Mouse (Mus musculus) layer of hippocampus, postnatal 10 days (tissue): ENCODE data around the gene Gipr. TPM values are rescaled to one million over a fixed set of nuclear protein-coding genes. Genes with fewer than 3 reads are reported as not detected.
"Not testable (repeated sequence)": the region's sequence is repeated elsewhere in the genome, so short reads cannot be mapped to it uniquely, and the experiment has no call there.

ENCODE experiments used
- DNase-seq, 2 experiments: peaks; one replicate each; pipeline ENCODE4 v3.0.0; 2021; ENCODE audit warnings: low spot score in 2 of 2
- total RNA-seq, 2 experiments: library from RNA; stranded (reverse); gene quantifications; 2 replicates each; pipeline ENCODE4 v1.2.3; 2021

Gipr gene
- total RNA-seq, 2 experiments from 2014 or later: 3.0 to 4.1 TPM

GRCm38 (mm10) chr7:19178443-19179092, 12.6 kb upstream of the Gipr start:
- peak; percentile 88 to 89 for DNase-seq

- no peak for DNase-seq
Observed at GRCm38 (mm10) chr7:19178035-19178434, 12.1 kb upstream of the Gipr start.

DNA sequence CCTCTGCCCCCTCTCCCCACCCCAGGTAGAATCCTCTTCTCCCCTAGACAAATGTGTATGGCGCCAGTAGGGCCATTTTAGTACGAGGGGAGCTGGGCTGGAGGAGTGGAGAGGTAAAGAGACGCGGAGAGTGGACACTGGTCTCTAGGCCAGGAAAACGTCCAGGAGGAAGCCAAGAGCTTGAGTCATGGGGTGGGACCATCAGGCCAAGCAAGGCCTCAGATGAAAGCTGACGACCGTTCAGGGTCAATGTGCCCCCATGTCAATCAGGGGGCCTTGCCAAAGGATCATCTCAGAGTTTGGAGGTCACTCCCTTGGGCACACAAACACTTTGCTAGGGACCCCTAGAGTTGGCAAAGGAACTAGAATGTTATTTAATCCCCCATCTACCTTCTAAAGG, 11.3 kb upstream of the Gipr start:
- DNase-seq: no peak

DNA sequence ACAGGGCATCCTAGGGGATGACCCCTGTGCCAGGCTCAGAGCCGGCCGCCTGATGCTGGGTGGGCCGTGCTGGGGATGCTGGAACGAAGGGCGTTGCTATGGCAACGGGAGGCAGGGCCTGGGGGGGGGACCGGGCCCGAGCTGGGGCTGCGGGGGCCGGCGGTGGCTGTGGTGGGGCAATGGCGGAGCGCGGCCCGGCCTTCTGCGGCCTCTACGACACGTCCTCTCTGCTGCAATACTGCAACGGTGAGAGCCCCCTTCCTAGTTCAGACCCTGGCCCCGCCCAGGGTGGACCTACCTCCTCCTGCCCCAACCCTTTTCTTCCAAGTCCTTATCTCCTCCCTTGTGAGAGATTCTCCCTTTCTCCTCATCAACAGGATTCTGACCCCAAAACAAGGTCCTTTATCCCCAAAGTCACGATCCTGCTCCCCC, 10.6 kb upstream of the Gipr start:
- no peak for DNase-seq

DNA sequence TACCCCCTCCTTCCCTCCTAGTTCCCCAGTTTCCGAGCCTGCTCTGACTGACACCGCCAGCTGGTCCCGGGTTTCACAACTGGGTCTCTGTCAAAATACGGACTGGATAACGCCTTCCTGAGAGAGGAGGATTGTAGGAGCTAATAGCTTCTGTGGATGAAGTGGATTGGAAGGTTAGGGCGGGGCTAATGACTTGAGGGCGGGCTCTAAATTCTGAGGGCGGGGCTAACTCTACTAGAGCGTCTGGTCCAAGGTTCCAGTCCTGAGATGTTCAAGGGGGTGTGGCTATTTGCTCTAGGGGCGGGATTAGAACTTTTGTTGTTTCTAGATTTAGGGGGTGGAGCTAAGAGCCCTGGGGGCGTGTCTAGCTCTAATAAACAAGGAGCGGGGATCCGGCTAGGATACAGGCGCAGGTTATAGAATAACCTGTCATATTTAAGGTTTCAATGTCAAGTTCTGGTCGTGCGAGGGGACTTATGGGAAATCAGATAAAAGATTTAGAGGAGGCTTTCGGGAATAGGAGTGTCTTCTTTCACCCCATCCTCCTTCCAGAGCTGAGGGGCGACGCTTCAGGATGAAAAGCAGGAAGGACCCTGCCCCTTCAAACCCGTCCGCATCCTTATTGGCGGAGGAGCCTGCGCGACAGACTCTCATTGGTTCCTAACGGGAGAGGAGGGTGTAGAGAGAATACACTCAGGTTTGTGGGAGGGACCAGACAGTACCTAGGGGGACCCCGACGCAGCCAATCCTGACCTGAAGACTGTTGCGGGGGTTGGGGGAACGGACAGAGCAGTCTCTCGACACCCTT, 10.0 kb upstream of the Gipr start, which contains the start of gene Eml2:
Eml2 (plus strand) TSS at position 714 of the 808 bp plus-strand sequence.
- peak; percentile 75 to 78 for DNase-seq

DNA sequence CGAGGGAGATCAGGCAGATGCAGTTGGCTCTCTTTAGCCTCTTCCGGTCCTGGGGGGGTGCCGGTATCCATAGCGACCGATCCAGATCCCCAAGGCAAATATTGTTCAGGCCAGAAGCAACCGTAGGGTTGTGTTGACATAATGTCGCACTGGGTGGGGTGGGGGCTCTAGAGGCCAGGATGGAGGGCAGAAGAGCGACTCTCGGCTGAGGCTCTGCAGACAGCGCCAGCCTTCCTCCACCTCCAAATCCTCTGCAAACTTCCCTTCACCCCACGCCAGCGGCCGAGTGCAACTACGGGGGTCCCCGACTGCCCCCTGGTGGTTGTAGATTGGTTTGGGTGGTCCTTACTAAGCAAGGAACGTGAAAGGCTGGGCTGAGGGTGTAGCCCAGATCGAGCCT, 6.9 kb upstream of the Gipr start:
- peak; percentile 91 to 94 for DNase-seq

- no peak for DNase-seq
Observed at GRCm38 (mm10) chr7:19171831-19172230, 5.9 kb upstream of the Gipr start.

GRCm38 (mm10) chr7:19170142-19170541, 4.2 kb upstream of the Gipr start:
- peak; percentile 34 to 48 for DNase-seq

GRCm38 (mm10) chr7:19169506-19169905, 3.6 kb upstream of the Gipr start:
- DNase-seq: no peak

DNA sequence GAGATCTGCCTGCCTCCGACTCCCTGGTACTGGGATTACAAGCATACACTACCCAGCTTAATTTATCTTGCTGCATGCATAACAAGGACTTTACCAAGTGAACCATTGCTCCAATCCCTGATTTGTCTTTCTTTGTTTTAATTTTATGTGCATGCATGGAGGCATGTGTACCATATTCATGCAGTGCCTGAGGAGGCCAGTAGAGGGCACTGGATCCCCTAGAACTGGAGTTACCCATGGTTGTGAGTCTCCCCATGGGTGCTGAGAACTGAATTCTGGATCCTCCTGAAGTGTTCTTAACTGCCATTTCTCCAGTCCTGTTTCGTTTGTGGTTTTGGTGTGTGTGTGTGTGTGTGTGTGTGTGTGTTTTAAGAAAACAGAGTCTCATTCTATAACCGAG, 1.1 kb upstream of the Gipr start:
- DNase-seq: no peak

- DNase-seq: no peak
Observed at GRCm38 (mm10) chr7:19164978-19165377, 949 bp downstream of the Gipr start.

GRCm38 (mm10) chr7:19164189-19164588, 1.7 kb downstream of the Gipr start:
- no peak for DNase-seq

- no peak for DNase-seq
Observed at GRCm38 (mm10) chr7:19163752-19164151, 2.2 kb downstream of the Gipr start.

GRCm38 (mm10) chr7:19162928-19163327, 3.0 kb downstream of the Gipr start:
- DNase-seq: no peak

- no peak for DNase-seq
Observed at GRCm38 (mm10) chr7:19160115-19160514, 5.8 kb downstream of the Gipr start.

DNA sequence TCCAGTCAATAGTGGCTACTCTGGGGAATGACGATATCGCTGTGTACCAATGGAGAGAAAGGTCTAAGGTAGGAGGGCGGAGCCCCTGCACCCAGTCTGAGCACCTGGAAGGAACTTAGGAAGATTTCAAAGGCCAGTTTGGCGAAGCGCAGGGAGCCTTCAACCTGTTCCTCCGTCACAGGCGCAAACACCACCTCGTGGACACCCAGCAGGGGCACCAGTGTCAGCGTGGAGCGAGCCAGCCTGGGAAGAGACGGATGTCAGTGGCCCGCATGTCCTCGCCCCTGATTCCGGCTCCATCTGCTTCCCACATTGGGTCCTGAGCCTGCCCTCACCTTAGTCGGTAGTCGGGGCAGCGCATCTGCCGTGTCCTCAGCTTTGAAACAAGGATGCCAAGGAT, 6.5 kb downstream of the Gipr start:
- no peak for DNase-seq

DNA sequence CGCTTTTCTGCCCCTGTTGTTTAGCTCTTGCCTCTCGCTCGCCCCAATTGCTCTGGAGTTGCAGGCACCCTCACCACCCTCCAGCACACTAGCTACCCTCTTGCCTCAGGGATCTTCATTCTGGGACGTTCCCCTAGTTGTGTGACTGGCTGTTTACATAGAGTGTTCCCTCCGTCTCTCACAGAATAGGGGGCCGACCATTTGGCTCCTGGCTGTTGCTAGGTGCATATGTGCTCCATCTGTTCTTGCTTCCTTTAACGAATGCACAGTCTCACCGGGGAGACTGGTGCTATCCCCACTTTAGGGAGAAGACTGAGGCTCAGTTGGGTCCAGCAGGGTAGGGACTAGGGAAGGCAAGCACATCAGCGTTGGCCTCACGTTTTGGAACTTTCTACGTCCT, 7.3 kb downstream of the Gipr start:
- no peak for DNase-seq

GRCm38 (mm10) chr7:19157160-19157800, 8.6 kb downstream of the Gipr start:
- DNase-seq: peak; percentile 95 to 96

- no peak for DNase-seq
Observed at GRCm38 (mm10) chr7:19155825-19156475, 10.0 kb downstream of the Gipr start.

DNA sequence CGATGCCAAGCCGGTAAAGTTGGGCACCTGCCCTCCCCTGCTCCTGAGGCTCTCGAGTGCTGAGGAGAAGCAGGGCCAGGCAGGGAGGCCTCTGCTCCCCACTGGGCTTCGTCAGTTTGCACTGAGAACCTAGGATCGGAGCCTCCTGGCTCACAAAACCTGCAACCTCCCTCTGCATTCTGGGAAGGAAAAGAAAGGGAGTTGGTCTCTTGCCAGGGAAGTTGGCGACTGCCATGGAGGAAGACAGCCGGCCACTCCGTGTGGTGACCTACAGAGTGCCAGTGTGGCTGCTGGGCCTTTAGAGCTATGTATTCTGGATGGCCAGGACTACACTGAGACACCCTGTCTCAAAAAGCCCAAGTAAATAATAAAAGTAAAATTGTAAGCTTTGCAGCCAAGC, 11.1 kb downstream of the Gipr start:
- no peak for DNase-seq

GRCm38 (mm10) chr7:19151121-19151520, 14.8 kb downstream of the Gipr start:
- DNase-seq: not testable (repeated sequence)

DNA sequence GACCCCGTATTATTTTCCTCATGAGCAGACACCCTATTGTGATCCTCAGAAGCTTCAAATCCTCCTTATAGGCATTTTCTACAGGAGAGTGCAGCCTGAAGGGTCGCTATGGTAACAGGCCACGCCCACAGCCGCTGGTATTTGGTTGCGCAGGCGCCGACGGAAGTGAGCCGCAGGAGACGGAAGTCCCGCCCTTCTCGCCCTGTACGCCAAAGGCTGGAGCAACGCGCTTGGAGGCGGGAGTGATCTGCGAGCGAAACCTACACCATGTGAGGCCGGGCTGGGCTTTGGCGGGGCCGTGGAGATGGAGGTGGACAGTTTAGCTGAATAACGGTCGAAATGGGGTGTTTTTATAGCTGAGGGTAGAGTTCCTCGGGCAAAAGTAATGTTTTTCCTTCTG, 16.3 kb downstream of the Gipr start, which contains the start of gene Snrpd2:
Snrpd2 (plus strand) TSS at position 97 of the 400 bp plus-strand sequence.
- DNase-seq: peak; percentile 96 to 97
